Mouse (Mus musculus) erythroblast, embryonic 14.5 days (primary cell): ENCODE data around the gene Dis3. TPM values are rescaled to one million over a fixed set of nuclear protein-coding genes. Genes with fewer than 3 reads are reported as not detected.
A peak's percentile ranks its signal among the peaks of the same experiment; 100 is the strongest.

Experiments used
- H3K27me3 ChIP-seq: 2 replicates; pipeline ENCODE4 v1.6.1; 2012; ENCODE audit warnings: inconsistent platforms; ENCODE audit not compliant: control insufficient read depth
- H3K36me3 ChIP-seq: 2 replicates; pipeline ENCODE4 v1.6.1; 2012; ENCODE audit warnings: mild to moderate bottlenecking, inconsistent platforms; ENCODE audit not compliant: control insufficient read depth
- H3K4me1 ChIP-seq: 2 replicates; pipeline ENCODE4 v1.6.1; 2012; ENCODE audit warnings: inconsistent platforms; ENCODE audit not compliant: control insufficient read depth
- H3K4me3 ChIP-seq: replicated peaks from 2 replicates; pipeline ENCODE3; 2012; ENCODE audit warnings: moderate library complexity, mild to moderate bottlenecking, inconsistent platforms
- H3K9me3 ChIP-seq: 2 replicates; pipeline ENCODE4 v1.6.1; 2012; ENCODE audit warnings: low read length, inconsistent platforms, mixed read lengths; ENCODE audit not compliant: control insufficient read depth
- GATA1 ChIP-seq: IDR thresholded peaks from 2 replicates; pipeline ENCODE4 v1.6.1; 2012; ENCODE audit warnings: low read length, inconsistent platforms, mixed read lengths
- TAL1 ChIP-seq: IDR thresholded peaks from 3 replicates; pipeline ENCODE4 v1.6.1; 2012; ENCODE audit warnings: low read length, inconsistent platforms, mixed read lengths
- polyA plus RNA-seq: library from polyadenylated mRNA; stranded (reverse); fragments of >175 nt; gene quantifications from 2 replicates; pipeline ENCODE4 v1.2.3, GENCODE M21; 2012

The Dis3 gene
- 0.47 and 0.94 TPM in 2 replicates for polyA plus RNA-seq

DNA sequence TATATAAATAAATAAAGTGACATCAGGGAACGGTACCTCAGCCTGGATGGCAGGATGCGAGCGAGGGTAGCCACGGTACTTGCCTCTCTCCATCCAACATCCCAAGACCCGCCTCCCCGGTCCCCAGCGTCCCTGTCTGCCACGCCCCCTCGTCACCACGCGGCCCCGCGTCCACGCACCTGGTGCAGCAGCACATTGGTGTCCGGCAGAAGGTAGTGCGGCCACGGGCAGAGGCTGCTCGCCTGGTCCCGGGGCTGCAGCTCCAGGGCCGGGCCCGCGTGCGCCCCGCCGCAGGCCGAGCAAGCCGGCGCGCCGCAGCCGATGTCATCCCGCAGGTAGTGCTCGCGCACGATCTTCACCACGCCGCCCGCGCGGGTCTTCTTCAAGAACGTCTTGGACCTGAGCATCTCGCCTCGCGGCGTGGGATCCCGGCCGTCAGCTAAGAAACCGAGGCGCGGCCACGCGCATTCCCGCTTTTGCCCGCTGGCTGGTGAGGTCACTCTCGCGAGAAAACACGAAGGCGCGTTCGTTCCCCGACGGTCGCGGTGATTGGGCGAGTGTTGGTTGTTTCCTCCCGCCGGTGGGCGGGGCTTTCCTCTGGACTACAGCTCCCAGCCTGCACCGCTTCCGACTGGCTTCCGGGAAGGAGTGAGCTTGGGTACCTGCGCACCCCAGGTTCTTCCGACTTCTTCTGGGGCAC lies at the start of gene Dis3, which contains the start of gene Pibf1:
Gene Dis3 (minus strand): TSS at position 504 of the 700 bp plus-strand sequence.
Gene Pibf1 (plus strand): TSS at position 158 of the 700 bp plus-strand sequence.
- Histone ChIP-seq H3K4me1 (peaks cover 26% of the 10 kb centered on the region), H3K4me3 (peak within 1 kb of the TSS; percentile 74), H3K36me3 (peaks cover 61% of the 10 kb centered on the region), H3K27me3 (no peaks in the 10 kb centered on the region), H3K9me3 (no peaks in the 10 kb centered on the region)
- no peak for TF ChIP-seq GATA1
- no peak for TF ChIP-seq TAL1

DNA sequence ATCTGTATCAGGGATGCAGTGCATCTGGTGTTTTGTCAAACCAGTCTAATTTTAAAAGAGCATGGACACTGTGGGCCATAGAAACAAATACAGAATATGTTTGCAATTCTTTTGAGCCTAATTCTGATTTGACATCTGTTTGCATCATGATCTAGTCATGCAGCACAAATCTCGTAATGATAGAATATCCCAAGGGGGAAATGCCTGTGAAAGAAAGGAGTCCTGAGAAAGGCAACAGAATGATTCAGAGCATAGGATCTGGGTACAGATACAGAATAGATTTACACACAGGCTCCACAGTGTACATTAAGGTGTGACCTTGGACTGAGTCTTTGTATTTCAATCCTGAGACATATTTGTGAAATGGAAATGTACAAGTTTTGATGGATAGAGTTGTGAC lies 47.3 kb upstream of the Dis3 start:
- Histone ChIP-seq H3K4me1 (peaks cover 3% of the 10 kb centered on the region), H3K4me3 (no peak overlapping the region), H3K9me3 (no peaks in the 10 kb centered on the region), H3K27me3 (no peaks in the 10 kb centered on the region), H3K36me3 (peaks cover 21% of the 10 kb centered on the region)
- TF ChIP-seq TAL1 = no peak
- no peak for TF ChIP-seq GATA1

DNA sequence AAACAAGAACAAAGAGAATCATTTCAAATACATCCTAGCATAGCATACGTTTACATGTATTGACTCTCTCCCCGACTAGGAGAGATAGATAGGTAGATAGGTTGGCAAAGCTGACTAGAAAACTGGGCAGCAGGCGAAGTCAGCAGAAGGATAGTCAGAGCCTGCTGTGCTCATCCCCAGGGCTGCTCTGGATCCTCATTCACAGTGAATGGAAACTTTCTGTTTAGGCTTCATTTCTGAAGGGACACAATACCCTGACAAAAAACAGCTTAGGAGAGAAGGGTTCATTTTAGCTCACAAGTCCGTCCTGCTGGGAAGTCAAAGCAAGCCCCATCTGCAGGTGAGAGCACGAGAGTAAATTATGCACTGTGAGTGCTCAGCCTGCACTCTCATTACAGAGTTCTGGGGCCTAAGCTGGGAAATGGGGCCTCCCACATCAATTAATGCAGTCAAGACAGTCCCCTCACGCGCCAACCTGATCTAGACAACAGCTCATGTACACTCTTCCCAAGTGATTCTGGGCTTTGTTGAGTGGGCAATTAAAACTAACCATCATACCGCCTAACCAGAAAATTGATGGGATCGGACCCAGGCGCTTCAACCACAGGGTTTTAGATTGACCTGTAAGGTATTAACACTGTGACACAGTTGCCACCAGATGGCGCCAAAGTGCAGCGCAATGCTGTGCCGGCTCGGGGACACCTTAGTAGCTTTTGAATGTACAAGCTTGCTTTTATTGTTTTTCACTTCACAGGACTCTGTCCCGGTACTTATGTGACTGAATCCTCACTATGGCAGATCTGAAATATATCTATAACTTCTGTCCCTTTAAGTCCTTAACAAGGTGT lies 42.4 kb upstream of the Dis3 start:
- Histone ChIP-seq H3K27me3 (no peaks in the 10 kb centered on the region), H3K36me3 (peaks cover 10% of the 10 kb centered on the region), H3K4me3 (no peak overlapping the region), H3K4me1 (no peaks in the 10 kb centered on the region), H3K9me3 (no peaks in the 10 kb centered on the region)
- TF ChIP-seq GATA1 (no peak), TAL1 (no peak)

DNA sequence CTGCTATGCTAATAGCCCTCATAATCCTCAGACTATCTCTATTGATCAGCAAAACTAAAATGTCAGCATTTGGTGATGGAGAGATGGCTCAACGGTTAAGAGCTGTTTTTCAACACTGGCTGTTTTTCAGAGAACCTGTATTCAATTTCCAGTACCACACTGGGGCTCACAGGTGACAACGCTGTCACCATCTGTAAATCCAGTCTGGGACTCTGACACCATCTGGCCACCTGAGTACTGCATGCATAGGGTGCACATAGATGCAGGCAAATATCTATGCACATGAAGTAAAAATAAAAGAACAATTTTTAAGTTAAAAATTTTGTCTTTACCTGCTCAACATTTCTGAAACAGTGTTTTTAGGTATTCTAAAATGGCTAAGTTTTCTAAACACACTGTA lies 40.5 kb upstream of the Dis3 start:
- TF ChIP-seq TAL1 (no peak), GATA1 (no peak)
- H3K27me3 ChIP-seq = no peaks in the 10 kb centered on the region
- no peaks in the 10 kb centered on the region for H3K9me3 ChIP-seq
- no peak overlapping the region for H3K4me3 ChIP-seq
- peaks cover 21% of the 10 kb centered on the region for H3K36me3 ChIP-seq
- H3K4me1 ChIP-seq = no peaks in the 10 kb centered on the region

DNA sequence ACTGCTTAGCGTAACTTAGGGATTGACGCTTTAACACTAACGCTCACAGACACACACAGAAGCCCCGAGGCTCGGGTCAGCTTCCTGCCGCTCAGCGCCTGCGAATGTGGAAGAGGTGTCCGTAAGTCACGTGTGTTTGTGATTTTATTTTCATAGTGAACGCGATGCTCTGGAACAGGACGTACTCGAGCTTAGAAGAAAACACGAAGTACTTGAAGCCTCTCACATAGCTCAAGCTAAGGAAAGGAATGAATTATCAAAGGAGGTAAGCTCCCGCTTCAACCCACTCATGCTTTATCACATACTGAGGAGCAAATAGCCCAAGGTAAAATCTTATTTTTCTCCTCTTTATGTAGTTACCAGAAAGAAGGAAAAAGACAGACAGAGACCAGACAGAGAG lies 36.7 kb upstream of the Dis3 start:
- H3K4me1 ChIP-seq = no peaks in the 10 kb centered on the region
- peaks cover 20% of the 10 kb centered on the region for H3K36me3 ChIP-seq
- no peak overlapping the region for H3K4me3 ChIP-seq
- H3K27me3 ChIP-seq = no peaks in the 10 kb centered on the region
- TF ChIP-seq GATA1 (no peak), TAL1 (no peak)
- no peaks in the 10 kb centered on the region for H3K9me3 ChIP-seq

DNA sequence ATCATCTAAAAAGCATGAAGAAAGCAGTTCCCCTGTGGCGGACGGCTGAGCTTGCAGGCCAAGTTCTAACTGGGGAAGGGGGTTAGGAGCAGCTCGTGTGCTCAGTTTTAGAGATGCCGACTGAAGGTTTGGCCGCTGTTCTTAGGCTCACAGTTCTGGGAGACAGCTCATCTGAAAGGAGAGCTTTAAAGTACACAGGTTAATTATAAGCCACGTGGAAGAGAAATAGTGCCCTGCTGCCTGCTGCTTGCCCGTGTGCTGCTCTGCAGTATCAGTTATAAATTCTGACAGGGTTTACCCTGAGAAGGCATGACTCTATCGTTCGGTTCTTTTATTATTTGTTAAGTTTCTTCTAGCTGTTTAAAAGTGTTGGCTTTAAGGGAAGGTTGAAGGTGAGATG lies 36.2 kb upstream of the Dis3 start:
- no peak for TF ChIP-seq TAL1
- no peak overlapping the region for H3K4me3 ChIP-seq
- H3K4me1 ChIP-seq = no peaks in the 10 kb centered on the region
- H3K9me3 ChIP-seq = no peaks in the 10 kb centered on the region
- peaks cover 23% of the 10 kb centered on the region for H3K36me3 ChIP-seq
- H3K27me3 ChIP-seq = no peaks in the 10 kb centered on the region

DNA sequence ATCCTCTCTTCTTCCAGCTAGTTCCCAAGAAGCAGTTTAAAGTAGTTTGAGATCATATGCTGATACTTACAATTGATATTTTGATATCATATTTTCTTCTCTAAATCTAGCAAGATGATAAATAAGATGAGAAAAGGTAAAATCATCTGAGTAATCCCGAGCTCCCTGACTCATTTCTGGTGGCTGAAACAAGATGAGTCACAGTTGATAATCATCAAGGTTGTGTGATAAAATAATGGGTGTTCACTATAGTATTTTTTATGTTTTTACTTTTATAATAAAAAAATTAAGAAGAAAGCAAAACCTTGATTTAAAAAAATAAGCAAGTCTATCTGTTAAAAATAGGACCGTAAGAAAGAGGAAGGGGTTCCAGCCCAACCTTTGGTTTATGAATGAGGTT lies 34.5 kb upstream of the Dis3 start:
- TF ChIP-seq GATA1 (no peak), TAL1 (no peak)
- H3K4me3 ChIP-seq = no peak overlapping the region
- no peaks in the 10 kb centered on the region for H3K9me3 ChIP-seq
- no peaks in the 10 kb centered on the region for H3K4me1 ChIP-seq
- no peaks in the 10 kb centered on the region for H3K27me3 ChIP-seq
- peaks cover 21% of the 10 kb centered on the region for H3K36me3 ChIP-seq

DNA sequence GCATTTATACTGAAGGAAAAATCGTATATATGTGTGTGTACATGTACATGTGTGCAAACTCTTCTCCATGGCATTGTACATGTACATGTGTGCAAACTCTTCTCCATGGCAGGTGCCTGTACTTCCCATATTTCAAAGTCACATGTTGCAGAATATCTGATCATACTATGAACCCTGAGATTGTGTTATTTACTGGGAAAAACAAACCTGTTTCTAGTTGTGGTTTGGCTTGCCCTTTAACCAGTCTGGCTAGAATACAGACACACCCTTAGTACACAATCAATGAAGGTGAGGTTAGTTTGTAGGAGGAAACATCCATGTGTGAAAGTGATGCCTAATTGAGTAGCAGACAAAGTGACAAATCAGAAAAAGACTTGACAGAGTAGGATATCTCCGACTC lies 29.5 kb upstream of the Dis3 start:
- Histone ChIP-seq H3K4me3 (no peak overlapping the region), H3K4me1 (no peaks in the 10 kb centered on the region), H3K9me3 (no peaks in the 10 kb centered on the region), H3K27me3 (no peaks in the 10 kb centered on the region), H3K36me3 (peaks cover 9% of the 10 kb centered on the region)
- TF ChIP-seq GATA1 (no peak), TAL1 (no peak)

DNA sequence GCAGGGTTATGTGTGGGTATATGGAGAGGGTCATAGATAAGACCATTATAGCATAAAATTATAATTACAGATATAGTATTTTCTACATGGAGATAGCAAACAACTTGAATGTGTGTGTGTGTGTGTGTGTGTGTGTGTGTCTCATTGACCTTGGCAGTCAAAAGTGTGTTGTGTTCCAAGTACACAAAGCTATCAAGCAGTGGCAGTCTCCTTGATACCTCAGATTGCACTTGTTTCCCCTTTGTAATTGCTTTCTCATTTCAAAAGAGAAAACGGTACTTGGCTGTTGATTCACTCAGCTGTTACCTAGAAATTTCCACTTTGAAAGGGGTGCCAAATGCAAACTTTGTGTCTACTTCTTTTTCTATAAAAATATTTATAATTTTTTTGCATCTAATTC lies 27.9 kb upstream of the Dis3 start:
- Histone ChIP-seq H3K4me1 (no peaks in the 10 kb centered on the region), H3K36me3 (peaks cover 7% of the 10 kb centered on the region; the same call in 1 of the 2 replicates), H3K27me3 (no peaks in the 10 kb centered on the region), H3K4me3 (no peak overlapping the region), H3K9me3 (no peaks in the 10 kb centered on the region)
- no peak for TF ChIP-seq GATA1
- TF ChIP-seq TAL1 = no peak
